Mouse (Mus musculus) embryonic fibroblast, embryonic 13.5 days (primary cell): ENCODE results near the gene St3gal3. TPM values are rescaled to one million over a fixed set of nuclear protein-coding genes. Genes with fewer than 3 reads are reported as not detected.

Experiments used
- H3K27ac ChIP-seq: 2 replicates; pipeline ENCODE4 v1.5.1; 2012; ENCODE audit warnings: low read length, control low read depth, inconsistent platforms; ENCODE audit not compliant: insufficient read depth
- H3K4me1 ChIP-seq: 2 replicates; pipeline ENCODE4 v1.6.1; 2011; ENCODE audit warnings: low read length; ENCODE audit not compliant: control insufficient read depth, insufficient read depth
- H3K4me3 ChIP-seq: 2 replicates; pipeline ENCODE4 v1.5.1; 2011; ENCODE audit warnings: mild to moderate bottlenecking, control low read depth, low read length; ENCODE audit not compliant: insufficient read depth
- CTCF ChIP-seq: IDR thresholded peaks from 2 replicates; pipeline ENCODE4 v1.5.1; 2011; ENCODE audit warnings: mild to moderate bottlenecking, control low read depth, low read length, moderate library complexity, borderline replicate concordance; ENCODE audit not compliant: insufficient read depth
- POLR2A ChIP-seq: IDR thresholded peaks from 2 replicates; pipeline ENCODE4 v1.6.1; 2011; ENCODE audit warnings: low read depth, mild to moderate bottlenecking, control low read depth, low read length, moderate library complexity
- polyA plus RNA-seq: library from polyadenylated mRNA; stranded (reverse); fragments of >200 nt; gene quantifications from 2 replicates; pipeline ENCODE4 v1.2.4, GENCODE M21; 2011; ENCODE audit warnings: low read depth; ENCODE audit not compliant: missing spikeins, insufficient read length

Gene St3gal3
- polyA plus RNA-seq, 1 experiment = 21.5 TPM

DNA sequence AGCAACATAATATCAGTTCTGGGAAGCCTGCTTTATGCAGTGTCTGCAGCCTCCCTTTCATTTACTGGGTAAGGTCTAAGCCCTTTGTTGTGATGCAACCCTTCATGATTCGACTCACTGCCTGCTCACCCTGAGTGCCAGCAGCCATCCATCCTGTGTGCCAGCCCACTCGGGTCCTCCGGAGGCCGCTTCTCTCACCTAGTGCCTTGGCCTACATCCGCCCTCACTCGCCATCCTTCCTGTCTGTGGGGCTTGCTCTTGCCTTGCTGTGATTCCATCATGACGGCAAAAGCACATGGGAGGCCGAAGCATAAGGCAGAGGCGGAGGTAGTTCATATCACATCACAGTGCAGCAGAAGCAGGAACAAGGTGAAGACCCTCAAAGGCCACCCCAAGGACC lies 56.1 kb downstream of the St3gal3 start:
- H3K4me1 ChIP-seq = no peaks in the 10 kb centered on the region
- H3K4me3 ChIP-seq = no peak overlapping the region
- H3K27ac ChIP-seq = no peak overlapping the region
- TF ChIP-seq CTCF = no peak
- TF ChIP-seq POLR2A = no peak

DNA sequence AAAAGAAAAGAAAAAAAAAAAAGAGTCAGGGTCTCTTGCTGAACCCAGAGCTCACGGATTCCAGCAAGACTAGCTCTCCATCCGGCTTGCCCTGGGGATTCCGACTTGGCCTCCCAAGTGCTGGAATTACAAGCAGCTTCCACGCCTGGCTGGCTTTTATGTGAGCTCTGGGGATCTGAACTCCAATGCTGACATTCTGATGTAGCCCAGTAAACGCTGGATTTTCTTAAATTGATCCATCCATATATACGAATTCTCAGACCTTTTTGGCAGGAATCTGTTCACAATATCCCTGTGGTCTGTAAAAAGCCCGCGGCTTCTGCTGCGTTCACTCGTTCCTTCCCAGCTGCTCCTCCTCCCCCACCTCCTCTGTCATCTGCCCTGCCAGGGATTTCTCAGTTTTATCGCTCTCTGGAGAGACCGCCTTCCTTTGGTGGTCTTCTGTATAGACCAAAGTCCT lies 57.4 kb downstream of the St3gal3 start:
- no peak overlapping the region for H3K4me3 ChIP-seq
- TF ChIP-seq CTCF (no peak), POLR2A (no peak)
- no peak overlapping the region for H3K27ac ChIP-seq

DNA sequence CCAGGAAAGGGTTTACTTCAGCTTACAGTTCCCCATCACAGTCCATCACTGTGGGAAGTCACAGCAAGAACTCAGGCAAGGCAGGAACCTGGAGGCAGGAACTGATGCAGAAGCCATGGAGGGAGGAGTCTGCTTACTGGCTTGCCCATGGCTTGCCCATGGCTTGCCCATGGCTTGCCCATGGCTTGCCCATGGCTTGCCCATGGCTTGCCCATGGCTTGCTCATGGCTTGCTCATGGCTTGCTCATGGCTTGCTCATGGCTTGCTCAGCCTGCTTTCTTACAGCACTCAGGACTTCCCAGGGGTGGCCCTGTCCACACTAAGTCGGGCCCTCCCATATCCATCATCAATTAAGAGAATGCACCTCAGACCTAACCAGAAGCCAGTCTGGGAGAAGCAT lies 58.1 kb downstream of the St3gal3 start:
- Histone ChIP-seq H3K27ac (0 out of 2 replicates have a peak overlapping the region, but pooled peaks have one; percentile 36), H3K4me1 (no peaks in the 10 kb centered on the region), H3K4me3 (no peak overlapping the region)
- TF ChIP-seq POLR2A = no peak
- TF ChIP-seq CTCF = no peak

More for the DNA sequence above, 57.4 kb downstream of the St3gal3 start:
- no peaks in the 10 kb centered on the region for H3K4me1 ChIP-seq

DNA sequence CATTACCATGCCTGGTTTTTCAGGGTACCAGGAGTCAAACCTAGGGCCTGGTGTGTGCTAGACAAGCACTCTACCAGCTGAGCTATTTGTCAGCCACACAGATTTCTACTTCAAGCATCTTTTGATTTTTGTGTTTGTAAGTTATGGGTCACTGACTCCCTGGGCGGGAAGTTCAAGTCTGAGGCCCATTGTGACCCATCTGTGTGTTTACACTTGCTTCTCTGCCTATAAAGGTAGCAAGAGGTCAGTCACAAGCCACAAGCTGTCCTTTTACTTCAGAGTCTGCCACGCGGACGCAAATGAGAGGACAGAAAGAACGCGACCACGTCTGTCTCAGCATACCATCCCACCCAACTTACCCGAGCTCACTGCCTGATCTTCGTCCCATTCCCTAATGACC lies 59.4 kb downstream of the St3gal3 start:
- Histone ChIP-seq H3K4me1 (no peaks in the 10 kb centered on the region), H3K27ac (no peak overlapping the region), H3K4me3 (no peak overlapping the region)
- TF ChIP-seq POLR2A (no peak), CTCF (no peak)

DNA sequence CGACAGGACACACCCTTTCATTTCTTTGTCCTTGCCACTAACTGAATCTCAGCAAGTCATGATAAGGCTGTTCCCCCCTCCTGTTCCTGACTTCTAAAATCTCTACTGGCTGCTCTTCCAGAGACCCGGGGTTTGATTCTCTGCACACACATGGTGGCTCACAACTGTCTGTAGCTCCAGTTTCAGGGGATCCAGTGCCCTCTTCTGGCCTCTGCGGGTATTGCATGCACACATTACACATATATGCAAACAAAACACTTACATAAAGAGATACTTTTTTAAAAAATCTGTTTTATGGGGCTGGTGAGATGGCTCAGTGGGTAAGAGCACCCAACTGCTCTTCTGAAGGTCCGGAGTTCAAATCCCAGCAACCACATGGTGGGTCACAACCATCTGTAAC lies 60.5 kb downstream of the St3gal3 start:
- TF ChIP-seq POLR2A (no peak), CTCF (no peak)
- H3K4me1 ChIP-seq = peaks cover 3% of the 10 kb centered on the region; the same call in 1 of the 2 replicates
- no peak overlapping the region for H3K4me3 ChIP-seq
- no peak overlapping the region for H3K27ac ChIP-seq

DNA sequence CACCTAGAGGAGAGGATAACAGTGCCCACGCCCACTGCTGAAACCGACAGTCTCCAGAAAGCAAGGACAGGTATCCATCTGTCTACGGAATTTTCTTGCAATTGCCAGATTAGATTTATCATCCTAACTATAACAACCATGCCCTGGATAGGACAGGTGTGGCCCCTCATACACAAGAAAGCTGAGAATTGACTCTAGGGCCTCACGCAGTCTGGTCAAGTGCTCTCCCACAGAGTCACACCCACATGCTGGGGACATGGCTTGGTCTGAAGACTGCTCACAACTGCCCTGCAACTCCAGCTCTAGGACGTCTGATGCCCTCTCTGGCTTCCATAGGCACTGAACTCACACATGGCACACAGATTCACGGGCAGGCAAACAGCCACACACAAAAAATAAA lies 61.6 kb downstream of the St3gal3 start:
- H3K27ac ChIP-seq = no peak overlapping the region
- no peak for TF ChIP-seq POLR2A
- TF ChIP-seq CTCF = no peak

DNA sequence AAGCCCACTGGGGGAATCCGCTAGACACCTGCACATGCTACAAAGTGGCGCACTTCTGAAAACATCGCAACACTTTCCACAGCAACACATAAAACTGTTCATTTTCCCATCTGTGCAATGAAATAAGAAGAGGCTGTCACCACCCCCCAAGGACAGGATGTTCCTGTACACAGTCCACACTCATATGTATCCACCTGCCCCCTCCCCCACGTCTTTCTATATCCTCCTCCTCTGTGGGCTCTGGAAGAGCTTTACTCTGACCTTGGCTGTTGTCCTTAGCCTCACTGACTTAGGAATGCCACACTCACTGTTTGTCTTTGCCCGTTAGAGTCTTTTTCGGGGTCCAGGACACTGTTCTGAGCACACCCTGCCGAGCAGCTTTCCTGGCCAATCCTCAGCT lies 62.8 kb downstream of the St3gal3 start:
- peaks cover 3% of the 10 kb centered on the region for H3K4me1 ChIP-seq
- TF ChIP-seq POLR2A (no peak), CTCF (no peak)
- no peak overlapping the region for H3K4me3 ChIP-seq
- H3K27ac ChIP-seq = no peak overlapping the region

More for the DNA sequence above, 61.6 kb downstream of the St3gal3 start:
- Histone ChIP-seq H3K4me1 (peaks cover 3% of the 10 kb centered on the region), H3K4me3 (no peak overlapping the region)

DNA sequence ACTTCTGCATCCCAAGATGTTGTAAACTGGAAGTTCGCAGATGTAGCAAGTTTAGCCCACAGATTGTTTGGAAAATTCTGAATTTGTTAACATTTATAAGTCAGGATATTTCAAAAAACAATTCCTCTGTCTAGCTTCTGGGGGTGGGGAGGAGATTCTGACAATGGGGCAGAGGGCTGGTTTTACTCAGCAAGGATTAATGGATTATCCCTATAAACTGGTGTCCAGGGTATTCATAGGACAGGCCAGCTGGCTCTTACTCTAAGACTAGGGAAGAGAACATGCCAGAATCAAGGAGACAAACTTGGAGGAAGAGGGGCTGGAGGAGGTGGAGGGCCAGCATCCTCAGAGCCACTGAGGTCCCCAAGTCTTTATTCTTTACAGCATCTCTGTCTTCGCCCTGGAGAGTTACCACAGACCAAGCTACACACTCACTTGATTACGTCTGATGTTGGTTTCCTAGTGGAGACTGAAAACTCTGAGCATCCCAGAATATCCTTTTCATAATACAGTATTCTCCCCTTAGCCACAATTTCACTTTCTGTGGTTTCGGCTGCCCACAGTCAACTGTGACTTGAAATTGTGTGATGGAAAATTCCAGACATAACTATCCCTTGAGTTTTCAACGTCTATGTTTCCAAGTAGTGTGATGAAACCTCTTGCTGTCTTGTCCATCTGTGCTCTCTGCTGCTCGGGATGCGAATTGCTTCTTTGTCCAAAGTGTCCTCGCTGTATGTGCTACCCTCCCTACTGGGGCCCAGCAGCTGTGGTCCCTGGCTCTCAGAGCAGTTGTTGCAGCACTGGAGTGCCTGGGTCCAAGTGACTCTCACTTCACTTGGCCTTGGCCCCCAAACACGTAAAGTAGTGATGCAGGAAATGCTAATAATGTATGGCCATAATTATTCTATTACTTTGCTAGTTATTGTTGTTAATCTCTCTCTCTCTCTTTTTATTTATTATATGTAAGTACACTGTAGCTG lies 64.2 kb downstream of the St3gal3 start:
- no peak for TF ChIP-seq CTCF
- TF ChIP-seq POLR2A = no peak
- H3K4me3 ChIP-seq = no peak overlapping the region
- H3K4me1 ChIP-seq = peaks cover 3% of the 10 kb centered on the region
- peak overlapping the region; percentile 86 for H3K27ac ChIP-seq

DNA sequence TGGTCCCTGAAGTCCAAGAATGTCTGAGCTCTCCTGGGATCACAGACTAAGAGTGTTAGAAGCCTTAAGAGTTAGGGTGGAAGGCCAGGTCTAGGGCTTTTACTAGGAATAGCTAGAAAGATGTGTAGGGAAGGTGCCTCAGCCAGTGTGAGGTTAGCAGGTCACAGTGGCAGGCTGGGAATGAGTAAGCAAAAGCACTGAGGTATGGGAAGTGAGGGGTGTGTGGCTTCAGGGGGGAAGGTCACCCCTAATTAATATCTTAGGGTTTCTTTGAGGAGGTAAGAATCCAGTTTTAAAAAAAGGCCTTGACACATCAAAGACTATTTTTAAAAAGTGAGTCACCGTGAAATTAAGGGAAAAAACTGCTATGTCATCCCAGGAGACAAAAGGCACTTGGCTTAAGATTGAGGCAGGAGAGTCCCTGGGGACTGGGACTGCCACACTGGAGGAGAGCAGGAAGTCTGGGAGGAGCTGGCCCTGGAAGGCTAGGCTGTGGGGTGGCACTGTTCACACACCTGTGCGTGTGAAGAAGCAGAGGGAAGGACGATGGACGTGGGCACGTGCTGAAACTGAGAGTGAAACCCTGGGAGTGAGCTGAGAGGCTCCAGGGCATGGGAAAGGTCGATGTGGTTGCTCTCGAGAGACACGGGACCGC lies 72.8 kb downstream of the St3gal3 start:
- TF ChIP-seq CTCF (no peak), POLR2A (no peak)
- H3K4me1 ChIP-seq = peaks cover 23% of the 10 kb centered on the region
- no peak overlapping the region for H3K4me3 ChIP-seq
- peak overlapping the region; percentile 36; the same call in 1 of the 2 replicates for H3K27ac ChIP-seq
